Mouse (Mus musculus) layer of hippocampus, adult 2 months (tissue): Measurements from ENCODE around the gene F12. TPM values are rescaled to one million over a fixed set of nuclear protein-coding genes. Genes with fewer than 3 reads are reported as not detected.
A peak's percentile ranks its signal among the peaks of the same experiment; 100 is the strongest.

Source experiments
- DNase-seq, 2 experiments: peaks; one replicate each; pipeline ENCODE4 v3.0.0; 2022; ENCODE audit warnings: low spot score in 2 of 2
- H3K27ac ChIP-seq: fragments of 200-600 bp; 2 replicates; pipeline ENCODE4 v1.8.1; 2022
- H3K4me3 ChIP-seq: fragments of 200-600 bp; 2 replicates; pipeline ENCODE4 v1.8.1; 2022; ENCODE audit warnings: mild to moderate bottlenecking
- CTCF ChIP-seq: fragments of 200-600 bp; conservative IDR thresholded peaks from 2 replicates; pipeline ENCODE4 v1.8.1; 2022; ENCODE audit warnings: antibody characterized with exemption, mild to moderate bottlenecking, moderate library complexity
- total RNA-seq, 2 experiments: library from RNA; stranded (reverse); gene quantifications; 2 replicates each; pipeline ENCODE4 v1.2.3; 2021

Gene F12
- total RNA-seq, 2 experiments from 2014 or later, result 0.44 to 0.93 TPM

DNA sequence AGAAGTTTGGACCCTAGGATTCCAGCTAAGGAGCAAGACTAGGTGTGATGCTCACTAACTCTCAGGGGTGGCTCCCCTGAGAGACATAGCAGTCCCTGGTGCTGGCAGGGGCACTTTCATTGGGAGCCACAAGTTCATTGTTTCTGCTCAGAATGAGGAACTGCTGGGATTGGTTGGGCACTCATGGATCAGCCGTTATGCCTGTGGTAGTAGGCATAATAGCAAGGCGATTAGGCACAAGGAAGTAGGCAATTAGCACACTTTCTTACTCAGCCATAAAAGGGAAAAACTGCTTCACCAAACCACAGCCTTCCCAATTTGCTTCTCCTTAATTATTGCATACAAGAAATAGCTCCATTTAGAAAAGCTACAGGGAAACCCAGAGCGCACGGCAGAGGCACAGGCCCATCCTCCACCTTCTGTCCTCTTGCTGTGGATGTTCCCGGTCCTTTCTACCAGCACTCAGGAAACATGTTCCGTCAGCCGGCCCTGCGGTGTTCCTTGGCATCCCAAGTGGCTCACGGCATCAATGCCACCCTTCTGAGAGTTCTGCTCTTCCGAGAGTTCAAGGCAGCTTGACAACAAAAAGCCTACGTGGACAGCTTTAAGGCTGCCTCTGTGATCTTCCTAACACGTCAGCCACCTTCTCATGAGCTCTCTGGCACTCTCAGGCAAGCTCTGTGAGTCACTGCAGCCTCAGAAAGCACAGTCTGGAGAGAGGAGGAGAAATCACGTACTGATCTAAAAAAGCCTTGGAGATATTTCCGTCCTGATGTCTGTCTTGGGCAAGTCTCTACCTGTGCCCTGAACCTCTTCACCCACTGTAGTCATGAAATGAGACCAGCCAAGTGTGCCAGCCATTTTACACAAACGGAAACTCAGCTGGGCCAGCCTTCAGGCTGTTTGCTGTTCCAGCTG lies 22.4 kb downstream of the F12 start:
- Histone ChIP-seq H3K4me3 (no peak overlapping the region; the same call in 1 of the 2 replicates), H3K27ac (peak overlapping the region; percentile 81)
- TF ChIP-seq CTCF, result no peak
- DNase-seq, result peak in 1 of 2 experiments; percentile 58

DNA sequence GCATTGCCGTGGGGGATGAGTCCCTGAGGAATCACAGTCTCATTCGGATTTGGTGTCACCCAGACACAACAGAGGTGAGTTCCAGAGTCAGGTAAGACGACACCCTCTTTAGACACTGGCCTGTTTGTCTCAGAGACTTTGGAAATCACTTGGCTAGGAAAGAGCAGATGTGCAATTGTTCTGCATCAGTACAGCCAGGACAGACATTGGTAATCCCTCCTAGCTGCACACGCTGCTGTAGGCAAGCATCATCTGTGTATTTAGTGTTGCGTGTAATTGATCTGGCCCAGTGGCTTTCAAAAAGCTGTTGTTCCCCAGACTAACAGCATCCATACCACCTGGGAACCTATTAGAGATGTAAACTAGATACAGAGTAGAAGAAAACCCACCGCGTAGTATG lies 23.3 kb downstream of the F12 start:
- Histone ChIP-seq H3K27ac (peak overlapping the region; percentile 81; the same call in 1 of the 2 replicates), H3K4me3 (no peak overlapping the region)
- no peak for TF ChIP-seq CTCF
- no peak for DNase-seq

DNA sequence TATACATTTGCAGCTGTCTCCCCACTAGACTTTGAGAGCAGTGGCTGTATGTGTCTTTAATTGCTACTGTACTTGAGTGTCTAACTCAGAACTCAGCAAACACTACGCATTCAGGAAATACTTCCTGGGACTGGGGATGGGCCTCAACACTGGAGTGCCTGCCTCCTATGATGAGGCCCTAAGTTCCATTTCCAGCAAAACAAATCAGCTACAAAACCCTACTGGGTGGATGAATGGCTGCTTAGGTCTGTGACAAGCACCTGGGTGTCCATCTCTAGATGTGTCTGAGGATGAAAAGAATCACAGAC lies 26.6 kb downstream of the F12 start:
- Histone ChIP-seq H3K4me3 (no peak overlapping the region), H3K27ac (no peak overlapping the region)
- TF ChIP-seq CTCF, result no peak
- no peak for DNase-seq

DNA sequence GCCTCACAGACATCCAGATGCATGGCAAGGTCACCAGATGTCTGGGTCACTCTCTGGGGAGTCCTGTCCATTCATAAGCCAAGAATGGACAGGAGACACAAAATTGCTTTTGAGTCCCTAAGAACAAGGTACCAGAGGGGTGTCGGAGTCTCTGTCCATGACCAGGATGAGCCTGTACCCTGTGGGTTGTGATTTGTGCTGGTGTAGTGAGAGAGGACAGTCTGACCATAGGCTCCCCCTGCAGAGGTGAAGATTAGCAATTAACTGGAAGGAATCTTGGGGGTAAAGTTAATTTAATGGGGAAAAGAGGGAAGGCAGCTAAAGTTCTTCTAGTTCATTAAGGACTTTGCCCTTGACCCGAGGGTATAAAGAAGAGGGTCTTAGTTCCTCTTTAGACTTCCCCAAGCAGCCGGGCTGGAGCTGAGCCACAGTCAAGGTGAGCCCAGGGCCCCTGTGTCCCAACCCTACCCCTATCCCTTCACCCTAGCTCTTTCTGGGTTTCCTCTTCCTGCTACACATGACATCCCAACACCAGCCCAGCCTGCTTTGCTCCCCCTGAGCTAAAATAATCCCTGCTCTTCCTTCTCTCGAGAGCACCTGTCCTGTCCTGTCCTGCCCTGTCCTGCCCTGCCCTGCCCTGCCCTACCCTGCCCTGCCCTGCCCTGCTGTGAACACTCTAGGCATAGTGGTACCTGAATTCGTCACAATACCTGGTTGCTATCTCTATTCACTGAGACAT lies 27.1 kb downstream of the F12 start:
- no peak for DNase-seq
- TF ChIP-seq CTCF, result no peak
- H3K27ac ChIP-seq, result no peak overlapping the region
- no peak overlapping the region for H3K4me3 ChIP-seq

DNA sequence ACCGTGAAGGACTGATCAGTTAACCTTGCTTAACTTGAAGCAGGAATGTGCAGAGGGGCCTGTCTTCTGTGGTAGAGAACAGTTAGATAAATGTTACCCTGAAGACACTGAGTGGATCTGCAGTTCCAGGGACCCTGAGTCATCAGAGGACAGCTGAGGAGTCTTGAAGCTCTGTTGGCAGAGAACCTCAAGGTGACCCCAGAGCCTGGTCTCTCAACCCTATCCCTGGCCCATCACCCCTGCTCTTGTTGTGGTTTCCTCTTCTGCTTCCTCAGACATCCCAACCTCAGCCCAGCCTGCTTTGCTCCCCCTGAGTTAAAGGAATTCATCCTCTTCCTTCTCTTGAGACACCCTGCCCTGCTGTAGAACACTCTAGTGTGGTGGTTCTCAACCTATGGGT lies 28.5 kb downstream of the F12 start, which contains the start of gene Slc34a1:
Gene Slc34a1 (plus strand): TSS at position 100 of the 400 bp plus-strand sequence.
- no peak for DNase-seq
- no peak for TF ChIP-seq CTCF
- Histone ChIP-seq H3K4me3 (no peak within 1 kb of the TSS), H3K27ac (no peak within 1 kb of the TSS)

DNA sequence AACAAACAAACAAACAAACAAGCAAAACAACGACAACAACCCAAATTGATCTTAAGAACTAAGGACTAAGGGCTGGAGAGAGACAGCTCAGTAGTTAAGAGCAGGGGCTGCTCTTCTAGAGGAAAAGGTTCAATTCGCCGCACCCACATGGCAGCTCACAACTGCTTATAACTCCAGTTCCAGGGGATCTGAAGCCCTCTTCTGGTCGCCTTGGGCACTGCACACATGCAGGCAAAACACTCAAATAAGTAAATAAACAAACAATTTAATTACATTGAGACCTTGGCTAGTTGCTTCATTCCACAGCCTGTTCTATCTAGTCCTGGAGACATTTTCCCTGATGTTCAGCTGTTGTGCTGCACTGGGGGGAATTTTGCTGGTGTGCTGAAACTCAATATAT lies 33.7 kb downstream of the F12 start:
- Histone ChIP-seq H3K27ac (no peak overlapping the region), H3K4me3 (no peak overlapping the region)
- no peak for DNase-seq
- peak; percentile 70 for TF ChIP-seq CTCF

DNA sequence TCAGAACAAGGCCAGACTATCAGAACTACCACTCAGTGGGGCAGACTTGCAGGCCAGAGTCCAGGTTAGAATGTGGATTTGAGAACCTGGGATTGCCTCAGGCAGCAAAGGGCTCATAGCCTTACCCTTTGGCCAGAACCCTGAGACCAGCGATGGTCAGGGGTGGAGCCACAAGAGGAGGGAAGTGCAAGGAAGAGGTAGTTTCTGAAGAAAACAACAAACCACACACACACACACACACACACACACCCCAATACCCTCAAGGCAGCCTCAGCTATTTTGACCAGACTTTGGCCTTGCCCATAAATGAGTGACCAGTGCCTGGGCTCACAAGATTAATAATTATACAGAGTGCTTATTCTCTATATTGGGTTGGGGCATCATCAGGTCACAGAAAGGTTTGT lies 35.0 kb downstream of the F12 start:
- DNase-seq, result no peak
- no peak overlapping the region for H3K27ac ChIP-seq
- TF ChIP-seq CTCF, result no peak
- H3K4me3 ChIP-seq, result no peak overlapping the region

DNA sequence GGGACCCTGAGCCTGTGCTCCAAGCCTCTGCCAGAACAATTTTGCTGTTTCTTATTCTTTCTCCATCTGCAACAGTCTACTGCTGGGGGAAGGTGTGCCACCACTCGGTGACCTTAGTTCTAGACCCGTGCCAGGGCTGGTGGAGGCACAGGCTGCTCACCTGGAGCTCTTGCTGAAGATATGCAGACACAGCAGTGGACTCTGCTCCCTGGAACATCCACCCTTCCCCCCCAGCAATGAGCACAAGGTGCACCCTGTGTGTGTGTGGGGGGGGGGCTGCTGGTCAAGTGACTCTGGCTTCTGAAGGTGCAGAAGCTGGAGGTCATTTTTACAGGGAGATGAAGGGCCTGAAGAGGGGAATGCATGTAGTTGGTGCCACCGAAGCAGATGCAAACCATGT lies 35.9 kb downstream of the F12 start:
- TF ChIP-seq CTCF, result no peak

DNA sequence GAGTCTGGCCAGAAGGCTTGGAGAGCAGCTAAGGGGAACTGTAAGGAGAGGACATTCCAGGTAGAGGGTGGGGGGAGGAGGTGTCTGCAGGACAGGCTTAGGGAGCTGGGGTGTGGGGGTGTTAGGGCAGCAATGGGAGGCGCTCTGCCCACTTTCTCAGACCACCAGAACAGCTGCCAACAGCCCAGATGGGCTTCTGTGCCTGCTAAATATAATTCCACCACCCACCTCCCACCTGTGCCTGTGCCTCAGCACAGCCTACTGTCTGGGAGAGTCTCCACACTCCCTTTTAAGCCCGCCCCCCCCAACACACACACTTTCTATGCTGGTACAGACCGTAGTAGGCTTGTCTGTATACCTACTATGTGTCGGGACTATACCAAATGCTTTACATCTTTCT lies 44.8 kb downstream of the F12 start:
- TF ChIP-seq CTCF, result no peak
- peak; percentile 71 to 83 for DNase-seq
- Histone ChIP-seq H3K4me3 (no peak overlapping the region), H3K27ac (peak overlapping the region; percentile 90)

More for the DNA sequence above, 35.9 kb downstream of the F12 start:
- H3K27ac ChIP-seq, result no peak overlapping the region
- H3K4me3 ChIP-seq, result no peak overlapping the region
- DNase-seq, result no peak

DNA sequence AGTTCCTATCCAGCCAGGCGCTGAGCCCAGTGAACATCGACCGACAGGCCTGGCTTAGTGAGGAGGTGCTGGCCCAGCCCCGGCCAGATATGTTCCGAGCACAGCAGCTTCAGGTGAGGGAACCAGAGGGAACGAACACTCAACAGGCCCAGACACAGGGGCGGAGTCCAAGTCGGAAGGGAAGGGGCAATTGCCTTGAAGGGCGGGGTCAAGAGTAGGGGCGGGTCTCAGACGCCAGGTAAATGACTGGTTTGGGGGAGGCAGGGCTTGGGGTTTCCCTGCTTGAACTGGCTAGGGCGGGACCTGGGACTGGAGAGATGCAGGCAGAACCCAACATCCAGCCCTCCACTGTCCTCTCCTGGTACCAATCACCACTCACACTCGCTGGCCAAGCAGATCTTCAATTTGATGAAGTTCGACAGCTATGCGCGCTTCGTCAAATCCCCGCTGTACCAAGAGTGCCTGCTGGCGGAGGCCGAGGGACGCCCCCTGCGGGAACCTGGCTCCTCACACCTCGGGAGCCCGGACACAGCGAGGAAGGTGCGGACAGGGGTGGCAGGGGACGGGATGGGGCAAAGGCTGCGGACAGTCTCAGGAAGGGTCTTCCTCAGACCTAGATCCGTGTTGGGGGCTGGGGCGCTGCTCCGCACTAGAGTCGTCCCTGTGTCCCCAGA lies 47.5 kb downstream of the F12 start:
- no peak for DNase-seq
- no peak overlapping the region for H3K4me3 ChIP-seq
- no peak overlapping the region for H3K27ac ChIP-seq
- TF ChIP-seq CTCF, result 0 out of 2 replicates have a peak, but pooled peaks have one; percentile 8

DNA sequence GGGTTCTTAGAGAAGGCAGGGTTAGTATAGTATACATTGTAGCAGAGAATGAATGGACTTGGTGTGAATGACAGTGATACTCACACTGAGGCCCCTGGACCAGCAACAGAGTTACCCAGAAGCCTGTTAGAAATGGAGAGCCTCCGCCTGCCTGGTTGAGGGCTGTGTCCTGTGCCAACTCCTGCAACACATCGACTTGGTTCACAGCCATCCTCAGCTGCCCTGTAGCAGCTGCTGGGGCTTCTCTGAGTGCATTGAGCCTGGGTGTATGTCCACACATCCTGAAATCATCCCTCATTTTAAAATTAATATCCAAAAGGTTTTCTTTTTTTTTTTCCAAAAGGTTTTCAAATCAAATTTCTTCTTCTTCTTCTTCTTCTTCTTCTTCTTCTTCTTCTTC lies 50.7 kb downstream of the F12 start:
- no peak for DNase-seq
- no peak for TF ChIP-seq CTCF
- H3K4me3 ChIP-seq, result no peak overlapping the region
- no peak overlapping the region for H3K27ac ChIP-seq

DNA sequence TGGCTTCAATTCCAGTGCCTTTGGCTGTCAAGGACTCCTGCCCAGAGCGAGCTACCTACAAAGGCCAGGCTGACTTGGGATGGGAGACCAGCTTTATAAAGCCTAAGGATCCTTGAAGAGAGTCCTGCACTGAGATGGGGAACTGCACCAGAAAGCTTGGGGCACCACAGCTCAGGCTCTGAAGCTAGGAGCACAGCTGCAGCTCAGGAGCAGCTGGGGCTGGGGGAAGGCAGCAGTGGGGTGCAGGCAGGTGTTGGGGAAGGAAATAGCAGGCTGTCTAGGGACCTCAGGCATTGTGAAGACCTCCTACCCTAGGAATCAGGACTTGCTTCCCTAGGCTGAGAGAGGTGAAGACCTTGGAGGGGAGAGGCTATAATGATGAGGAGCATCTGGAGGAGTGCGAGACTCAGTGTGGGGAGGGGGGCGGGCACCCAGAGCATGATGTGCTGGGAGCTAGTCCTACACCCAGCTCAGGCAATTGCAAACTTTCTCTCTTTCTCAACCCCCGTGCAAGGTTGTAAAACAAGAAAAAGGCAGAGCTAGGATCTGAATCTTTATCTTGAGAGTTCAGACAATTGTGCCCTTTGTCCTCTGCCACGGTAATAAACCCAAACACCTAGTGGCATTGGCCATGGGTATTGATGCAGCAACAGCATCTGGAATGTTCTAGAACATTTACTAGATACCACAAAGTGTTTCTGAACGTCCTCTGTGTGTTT lies 52.2 kb downstream of the F12 start:
- TF ChIP-seq CTCF, result no peak
- H3K4me3 ChIP-seq, result no peak overlapping the region
- DNase-seq, result no peak

More for the DNA sequence above, 52.2 kb downstream of the F12 start:
- H3K27ac ChIP-seq, result no peak overlapping the region
